Mouse (Mus musculus): ENCODE measurements at regions not wholly inside any gene's neighbourhood (a gene's known extent, or its start where the extent isn't known, plus 50 kb on each side); places are given as distances from the start of the nearest gene placed in this dataset.

DNA sequence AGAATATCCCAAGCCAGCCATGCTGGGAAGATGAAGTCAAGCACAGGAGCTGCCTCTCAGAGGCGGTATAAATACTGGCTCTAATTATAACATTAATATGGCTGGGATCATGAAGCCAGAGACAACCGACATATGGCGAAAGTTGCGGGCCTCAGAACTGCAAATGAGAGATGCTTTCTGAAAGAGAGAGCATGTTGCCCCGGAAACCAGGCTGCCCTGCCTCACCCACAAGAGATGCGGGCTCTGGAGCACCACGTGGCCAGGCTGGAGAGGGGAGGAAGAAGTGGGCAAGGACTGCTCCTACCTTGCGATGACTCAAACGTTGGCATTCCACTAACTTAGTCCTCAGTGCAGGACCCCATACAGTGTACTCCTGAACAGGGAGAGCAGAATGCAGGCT lies 490.5 kb downstream of the Rnf144a start:
- DNase-seq (ENCODE audit: low spot score in 2 of 2), result peak; percentile 19 to 28

DNA sequence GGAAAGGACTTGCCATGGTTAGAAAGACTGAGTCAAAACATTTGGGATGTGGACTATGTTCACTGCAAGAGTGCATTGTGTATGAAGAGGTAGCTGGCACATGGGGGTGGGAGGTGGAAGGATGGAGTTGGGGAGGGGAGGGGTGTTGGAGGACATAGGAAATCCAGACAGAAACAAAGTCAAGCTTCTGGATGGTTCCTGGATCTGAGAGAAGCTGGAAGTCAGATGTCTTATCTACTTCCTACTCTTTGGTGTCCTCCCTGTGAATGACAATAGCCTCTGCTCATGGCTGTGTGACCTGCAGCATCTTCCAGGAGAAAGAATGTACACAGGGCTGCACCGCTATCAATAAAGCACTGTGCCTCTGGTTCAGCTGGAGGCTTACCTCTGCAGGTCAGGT lies 491.3 kb downstream of the Rnf144a start:
- no peak for DNase-seq (ENCODE audit: low spot score in 2 of 2)

DNA sequence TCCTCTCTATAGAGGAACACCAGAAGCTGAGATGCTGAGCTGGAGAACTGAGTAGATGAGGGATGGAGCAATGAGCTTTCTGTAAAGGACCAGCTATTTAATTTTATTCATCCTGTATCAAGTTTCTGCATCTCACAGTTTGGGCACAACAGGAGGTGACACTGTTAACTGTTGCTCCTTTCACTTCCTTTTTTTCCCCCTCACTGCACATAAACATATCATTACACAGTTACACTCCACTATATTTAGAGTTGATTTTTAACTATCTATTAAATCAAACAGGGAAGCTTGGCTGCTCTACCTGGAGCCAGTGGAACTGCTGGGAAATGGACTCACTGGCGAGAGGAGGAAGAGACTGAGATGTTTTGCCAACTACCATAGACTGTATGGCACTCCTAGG lies 509.4 kb downstream of the Rnf144a start:
- DNase-seq (ENCODE audit: low spot score in 2 of 2), result no peak

DNA sequence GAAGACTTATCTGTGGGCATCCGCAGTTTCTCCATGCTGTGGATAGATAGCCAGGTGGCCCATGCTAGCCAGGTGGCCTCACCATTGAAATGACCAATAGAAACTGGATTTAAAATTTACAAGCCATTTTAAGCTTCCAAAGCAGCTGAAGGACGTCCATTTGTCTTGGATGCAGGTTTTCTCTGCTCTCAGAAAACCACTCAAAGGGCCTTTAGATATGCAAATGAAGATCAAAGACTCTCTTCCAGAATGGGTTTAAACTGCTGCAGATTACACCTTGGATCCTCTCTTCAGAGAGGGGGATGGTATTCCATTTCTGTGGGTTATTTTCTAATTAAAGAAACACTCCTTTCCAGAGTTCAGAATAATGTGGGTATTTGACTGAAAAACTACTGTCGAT lies 518.5 kb downstream of the Rnf144a start:
- no peak for DNase-seq (ENCODE audit: low spot score in 2 of 2)

DNA sequence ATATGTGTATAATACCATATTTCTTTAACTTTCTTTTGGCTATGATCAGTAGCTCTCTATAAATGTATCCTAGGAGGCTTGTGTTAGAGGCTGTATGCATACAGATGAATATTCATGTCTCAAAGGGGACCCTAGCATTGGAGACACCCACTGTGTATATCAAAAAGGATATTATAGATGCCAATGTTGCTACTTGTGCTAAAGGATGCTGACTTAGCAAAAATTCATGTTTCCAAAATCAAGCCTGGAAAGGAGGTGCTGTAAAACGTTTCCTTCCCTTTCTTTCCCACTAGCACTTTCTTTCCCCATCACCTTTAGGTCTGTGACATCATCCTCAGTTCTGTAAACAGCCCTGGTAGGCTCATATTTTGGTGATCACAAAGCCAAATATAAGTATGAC lies 519.4 kb downstream of the Rnf144a start:
- no peak for DNase-seq (ENCODE audit: low spot score in 2 of 2)

DNA sequence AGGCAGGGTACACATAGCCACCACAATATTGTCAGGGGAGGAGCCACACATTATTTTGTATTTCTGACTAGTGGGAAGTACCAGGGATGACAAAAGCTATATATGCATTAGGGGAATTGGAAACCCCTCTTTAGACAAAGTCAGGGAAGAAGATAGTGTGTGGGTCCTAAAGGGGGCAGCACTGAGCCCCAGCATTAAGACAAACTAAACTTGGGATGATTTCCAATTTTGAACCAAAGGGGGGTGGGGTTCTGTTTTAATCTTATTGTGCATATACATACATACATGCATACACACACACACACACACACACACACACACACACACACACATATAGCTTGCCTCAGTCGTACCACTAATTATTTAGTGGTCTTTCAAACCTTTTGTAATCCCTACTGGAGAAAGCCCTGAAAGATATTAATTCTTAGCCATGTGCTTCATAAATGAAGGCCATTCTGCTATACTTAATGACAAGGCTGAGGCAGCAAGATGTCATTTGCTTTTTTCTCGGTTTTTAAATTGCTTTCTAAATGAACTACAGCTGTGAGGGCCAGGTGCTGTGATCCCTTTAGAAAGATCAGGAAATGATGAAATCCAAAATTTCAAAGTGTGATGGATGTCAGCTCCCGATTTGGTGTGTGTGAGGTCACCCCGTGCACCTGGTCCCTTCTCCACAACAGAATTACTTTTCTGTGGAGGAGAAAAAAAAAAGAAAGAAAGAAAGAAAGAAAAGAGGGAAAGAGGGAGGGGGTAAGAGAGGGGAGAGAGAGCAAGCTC lies 523.5 kb downstream of the Rnf144a start:
- no peak for DNase-seq (ENCODE audit: low spot score in 2 of 2)

DNA sequence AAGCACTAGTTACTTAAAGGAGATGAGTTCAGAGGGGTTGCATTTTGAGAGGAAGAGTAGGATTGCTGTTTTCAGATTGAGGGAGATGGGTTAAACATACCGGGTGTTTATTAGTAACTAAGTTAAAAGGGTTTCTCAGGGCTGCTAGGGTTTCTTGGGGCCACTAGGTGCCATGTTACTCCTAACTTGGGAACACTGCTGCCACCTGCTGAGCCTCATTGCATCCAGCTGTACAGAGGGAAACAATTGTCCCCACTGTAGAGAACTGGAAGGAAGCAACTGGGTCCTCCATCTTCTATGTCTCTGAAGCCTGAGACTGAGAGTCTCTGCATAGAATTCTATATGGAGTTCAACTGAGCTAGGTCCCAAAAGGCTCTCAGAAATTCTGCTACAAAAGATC lies 524.3 kb downstream of the Rnf144a start:
- no peak for DNase-seq (ENCODE audit: low spot score in 2 of 2)

DNA sequence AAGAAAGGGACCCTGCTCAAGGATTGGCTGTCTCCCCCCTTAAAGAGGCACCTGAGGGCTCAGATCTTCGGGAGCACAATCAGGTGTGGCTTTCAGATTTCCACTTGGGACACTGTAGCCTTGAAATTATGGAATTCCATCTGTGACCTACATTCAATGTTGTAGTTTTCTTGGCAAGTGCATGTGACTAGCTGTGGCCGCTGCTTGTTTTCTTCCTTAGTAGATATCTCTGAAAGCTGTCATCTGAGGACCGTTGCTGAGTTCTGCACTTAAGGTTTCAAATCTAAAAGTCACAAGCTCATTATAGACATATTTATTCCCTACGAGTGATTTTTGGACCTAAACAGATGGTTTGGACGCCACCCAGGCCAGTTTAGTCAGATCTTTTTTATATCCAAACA lies 531.3 kb downstream of the Rnf144a start:
- DNase-seq (ENCODE audit: low spot score in 2 of 2), result peak in 1 of 2 experiments; percentile 42

DNA sequence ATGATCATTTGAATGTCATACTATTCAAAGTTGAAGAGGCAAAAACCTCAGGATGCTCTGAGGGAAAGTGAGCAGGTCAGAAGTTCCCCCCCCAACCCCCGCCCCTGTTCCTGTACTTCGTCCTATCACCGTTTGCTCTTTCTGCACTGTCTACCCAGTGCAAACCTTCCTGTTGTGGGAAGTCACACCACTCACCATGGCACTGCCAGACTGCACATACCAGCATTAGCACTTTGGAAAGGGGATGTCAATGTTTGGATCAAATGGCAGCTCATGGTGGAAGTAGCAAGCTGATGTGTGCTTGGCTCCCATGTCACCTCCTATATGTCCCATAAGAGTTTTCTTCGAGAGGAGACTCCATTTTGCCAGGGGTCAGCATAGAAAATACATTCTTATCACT lies 543.2 kb downstream of the Rnf144a start:
- no peak for DNase-seq (ENCODE audit: low spot score in 2 of 2)

DNA sequence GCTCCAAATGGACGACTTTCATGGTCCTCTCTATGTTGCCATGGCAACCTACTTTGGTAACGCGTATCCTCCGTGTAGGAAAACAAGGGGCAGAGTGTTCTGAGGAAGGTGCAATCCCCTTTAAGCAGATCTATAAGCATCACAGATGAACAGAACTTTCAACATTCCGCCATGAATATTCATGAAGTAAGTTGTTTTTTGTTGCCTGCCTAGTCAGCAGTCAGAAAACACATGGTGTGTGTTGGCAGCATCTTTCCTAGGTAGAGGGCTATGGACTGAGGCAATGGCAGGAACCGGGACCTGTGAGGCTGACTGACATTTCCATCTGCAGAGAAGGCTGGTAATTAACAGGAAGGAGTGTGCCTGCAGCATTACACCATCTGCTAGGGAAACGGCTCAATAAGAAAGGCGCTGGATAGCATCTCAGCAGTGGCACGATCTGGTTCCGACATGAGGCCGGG lies 544.0 kb downstream of the Rnf144a start:
- peak; percentile 73 to 89 for DNase-seq (ENCODE audit: low spot score in 2 of 2)

DNA sequence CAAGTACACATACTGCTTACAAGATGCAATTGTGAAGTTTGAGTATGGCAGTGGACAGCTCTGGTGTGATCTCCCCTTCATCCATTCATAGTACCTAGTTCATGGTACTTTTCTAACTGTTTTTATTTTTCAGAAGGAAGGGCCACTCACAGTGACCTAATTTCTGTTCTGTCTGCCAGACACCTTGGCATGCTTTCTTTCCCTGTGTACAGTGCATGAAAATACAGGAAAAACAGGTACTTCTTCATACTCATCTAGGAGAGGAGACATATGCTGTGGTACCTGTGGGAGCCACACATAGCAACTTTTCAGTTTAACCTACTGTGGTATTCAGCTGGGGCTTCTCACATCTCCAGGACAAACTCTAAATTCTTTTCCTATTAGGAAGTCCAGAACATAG lies 545.2 kb downstream of the Rnf144a start:
- no peak for DNase-seq (ENCODE audit: low spot score in 2 of 2)

DNA sequence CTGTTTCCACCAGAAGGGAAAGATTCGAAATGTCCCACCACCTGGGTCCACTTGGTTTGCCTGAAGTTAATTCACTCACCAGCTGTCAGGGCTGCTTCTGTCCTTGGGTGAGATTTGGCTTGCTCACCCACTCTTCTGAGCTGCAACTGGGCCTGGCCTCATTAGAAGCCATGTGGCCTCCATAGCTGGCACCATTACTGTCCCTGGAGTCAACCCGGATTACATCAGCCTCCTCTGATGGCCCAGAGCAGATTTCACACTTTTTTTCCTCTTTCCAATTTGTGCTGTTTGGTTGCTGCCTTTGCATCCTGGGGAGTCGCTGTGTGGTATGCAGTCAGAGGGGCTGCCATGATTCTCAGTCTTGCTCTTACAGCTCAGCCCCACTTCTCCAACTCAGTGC lies 550.0 kb downstream of the Rnf144a start:
- DNase-seq (ENCODE audit: low spot score in 2 of 2), result peak; percentile 27 to 61

DNA sequence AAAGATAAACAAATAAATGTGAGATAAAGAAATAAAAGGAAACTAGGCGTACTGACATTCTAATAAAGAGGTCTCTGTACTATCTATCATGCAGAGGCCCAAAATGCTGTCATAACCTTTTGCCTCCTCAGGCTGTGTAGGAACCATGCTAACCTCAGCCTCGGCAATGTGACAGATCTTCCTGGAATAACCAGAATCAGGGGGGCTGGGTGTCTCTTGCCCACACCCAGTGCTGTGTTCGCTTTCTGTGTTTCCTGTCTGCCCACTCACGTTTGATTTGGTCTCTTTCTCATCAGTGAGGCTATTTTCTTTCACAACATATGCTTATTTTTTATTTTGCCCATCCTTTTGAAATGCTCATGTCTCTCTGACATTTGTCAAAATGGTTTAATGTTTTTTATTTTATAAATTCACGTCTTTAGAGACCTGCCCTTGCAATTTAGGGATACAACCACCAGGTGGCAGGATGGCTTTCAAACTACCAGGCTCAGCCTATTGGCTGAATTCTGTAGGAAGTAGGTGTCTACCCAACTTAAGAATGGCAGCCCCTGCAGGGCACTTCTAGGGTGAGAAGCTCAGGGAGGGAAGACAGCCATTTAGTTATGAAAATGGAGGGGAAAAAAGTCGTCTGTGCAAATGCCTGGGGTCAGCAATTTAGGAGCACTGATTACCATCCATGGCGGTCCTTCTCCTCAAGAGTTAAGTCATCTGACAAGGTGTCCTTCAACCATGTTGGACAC lies 550.8 kb downstream of the Rnf144a start:
- DNase-seq (ENCODE audit: low spot score in 2 of 2), result peak; percentile 39 to 60

DNA sequence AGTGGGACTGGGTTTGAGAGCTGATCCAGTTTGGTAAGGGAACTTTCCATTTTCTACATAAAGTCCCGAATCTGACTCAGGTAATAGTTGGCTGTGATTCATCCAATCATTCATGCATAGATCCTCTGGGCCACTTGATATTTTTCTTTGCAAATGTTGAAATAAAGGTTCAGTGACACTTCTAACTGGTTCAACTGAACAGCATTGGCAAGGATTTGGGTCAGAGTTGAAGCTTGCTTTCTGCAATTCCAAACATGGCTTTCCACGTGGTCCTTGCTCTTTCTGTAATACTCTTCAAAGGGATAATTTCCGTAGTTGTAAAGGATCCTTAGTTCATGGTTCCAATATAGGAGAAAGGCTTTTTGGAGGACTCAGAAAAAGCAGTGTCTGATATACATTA lies 554.0 kb downstream of the Rnf144a start:
- DNase-seq (ENCODE audit: low spot score in 2 of 2), result no peak

DNA sequence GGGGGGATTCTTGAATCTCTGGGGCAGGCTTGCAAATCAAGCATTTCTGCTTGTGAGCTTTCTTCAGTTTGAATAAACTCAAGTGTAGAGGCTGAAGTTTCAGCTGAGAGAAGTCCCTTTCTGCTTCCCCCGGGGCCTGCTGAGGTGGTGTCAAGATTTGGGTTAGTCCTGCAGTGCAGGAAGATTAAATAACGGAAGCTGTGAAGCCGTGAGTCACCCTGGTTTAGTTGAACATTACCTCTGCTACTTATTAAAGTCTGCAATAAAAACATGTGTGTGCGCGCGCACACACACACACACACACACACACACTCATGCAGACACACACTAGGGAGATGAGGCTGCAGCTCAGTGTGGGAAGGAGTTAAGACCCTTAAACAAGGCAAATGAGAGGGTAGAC lies 556.7 kb downstream of the Rnf144a start:
- no peak for DNase-seq (ENCODE audit: low spot score in 2 of 2)

DNA sequence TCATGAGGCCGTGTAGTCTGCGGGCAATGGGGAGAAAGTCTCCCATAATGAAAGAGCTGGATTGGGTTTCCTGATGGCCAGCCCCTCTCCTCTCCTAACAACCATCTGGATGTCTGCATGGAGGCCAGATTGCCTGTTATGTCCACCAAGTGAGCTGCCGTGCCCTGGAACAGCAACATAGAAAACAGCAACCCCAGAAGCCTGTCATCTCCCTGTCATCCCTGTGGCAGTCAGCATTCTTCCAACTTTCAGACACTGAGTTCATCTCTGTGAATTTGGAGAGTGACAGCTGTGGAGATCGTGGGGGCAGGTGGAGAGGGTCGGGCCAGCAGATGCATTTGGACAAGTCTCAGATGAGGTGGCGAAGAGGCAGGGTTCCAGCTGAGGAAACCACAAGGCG lies 585.0 kb downstream of the Rnf144a start:
- peak in 1 of 2 experiments; percentile 9 for DNase-seq (ENCODE audit: low spot score in 2 of 2)

DNA sequence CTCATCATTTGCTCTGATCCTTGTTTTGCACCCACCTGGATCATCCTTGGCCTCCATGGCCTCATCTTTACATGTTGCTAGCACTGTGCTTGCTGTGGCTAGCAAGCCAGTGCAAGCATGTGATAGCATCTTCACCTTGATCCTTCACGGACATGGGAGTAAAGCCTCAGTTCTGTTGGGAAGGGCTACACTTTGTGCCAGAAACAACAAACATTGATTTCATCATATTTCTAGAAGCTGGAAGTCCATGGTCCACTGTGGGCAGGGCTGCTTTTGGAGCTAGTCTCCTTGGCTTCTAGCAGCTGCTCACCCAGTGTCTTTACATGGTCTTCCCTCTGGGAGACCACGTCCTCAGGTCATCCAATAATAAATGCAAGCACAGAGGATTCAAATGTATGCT lies 587.1 kb downstream of the Rnf144a start:
- no peak for DNase-seq (ENCODE audit: low spot score in 2 of 2)

DNA sequence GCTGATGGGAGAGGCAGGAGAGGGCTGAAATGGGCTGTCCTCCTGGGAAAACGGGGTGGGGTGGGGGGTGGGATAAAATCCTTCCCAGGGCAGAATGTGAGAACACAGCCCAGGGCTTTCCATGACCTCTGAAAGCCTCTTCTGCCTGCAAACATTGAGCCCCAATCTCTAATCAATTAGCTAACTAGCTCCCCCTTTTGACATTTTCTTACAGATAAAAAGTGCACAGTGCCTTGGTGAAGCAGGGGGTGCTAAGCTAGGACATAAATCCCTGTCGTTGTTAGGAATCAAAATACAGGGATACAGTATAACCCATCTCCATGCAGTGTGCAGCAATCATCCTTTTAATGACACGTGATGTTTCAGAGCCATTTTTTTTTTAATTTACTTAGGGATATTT lies 588.1 kb downstream of the Rnf144a start:
- DNase-seq (ENCODE audit: low spot score in 2 of 2), result peak in 1 of 2 experiments; percentile 16

DNA sequence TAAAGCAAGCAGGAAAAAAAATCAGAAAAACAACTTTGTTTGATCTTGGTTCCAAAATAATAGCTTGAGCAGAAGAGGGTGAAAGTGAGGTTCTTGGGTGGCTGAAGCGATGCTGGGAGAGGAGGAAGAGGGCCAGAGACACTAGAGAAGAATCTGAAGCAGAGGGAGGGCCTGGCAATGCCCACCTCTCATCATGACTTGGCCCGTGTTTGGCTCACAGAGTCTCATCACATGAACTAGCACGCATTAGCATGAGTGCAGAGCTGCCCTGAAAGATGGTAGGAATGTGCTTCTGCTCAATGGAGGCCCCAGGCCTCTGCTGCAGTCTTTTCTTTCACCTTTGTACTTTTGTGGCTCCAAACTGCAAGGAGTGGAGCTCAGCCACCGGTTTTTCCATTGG lies 588.6 kb downstream of the Rnf144a start:
- no peak for DNase-seq (ENCODE audit: low spot score in 2 of 2)

DNA sequence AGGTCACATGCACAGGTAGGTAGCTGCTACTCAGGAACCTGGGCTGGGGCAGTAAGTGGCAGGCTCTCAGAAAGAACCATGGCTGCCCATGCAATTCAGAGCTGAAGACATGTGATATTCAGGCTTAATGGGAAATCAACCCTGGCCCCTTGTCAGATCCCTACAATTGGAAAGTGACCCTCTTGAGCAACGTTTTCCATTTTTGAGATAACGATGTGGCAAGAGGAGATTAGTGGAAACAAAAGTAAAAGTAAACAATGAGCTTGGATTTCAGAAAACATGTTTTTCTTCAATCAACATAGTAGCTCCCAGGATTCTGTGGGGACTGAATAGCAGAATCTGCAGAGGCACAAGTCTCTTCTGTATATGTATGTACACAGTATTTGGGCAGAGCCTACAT lies 598.8 kb downstream of the Rnf144a start:
- DNase-seq (ENCODE audit: low spot score in 2 of 2), result no peak

DNA sequence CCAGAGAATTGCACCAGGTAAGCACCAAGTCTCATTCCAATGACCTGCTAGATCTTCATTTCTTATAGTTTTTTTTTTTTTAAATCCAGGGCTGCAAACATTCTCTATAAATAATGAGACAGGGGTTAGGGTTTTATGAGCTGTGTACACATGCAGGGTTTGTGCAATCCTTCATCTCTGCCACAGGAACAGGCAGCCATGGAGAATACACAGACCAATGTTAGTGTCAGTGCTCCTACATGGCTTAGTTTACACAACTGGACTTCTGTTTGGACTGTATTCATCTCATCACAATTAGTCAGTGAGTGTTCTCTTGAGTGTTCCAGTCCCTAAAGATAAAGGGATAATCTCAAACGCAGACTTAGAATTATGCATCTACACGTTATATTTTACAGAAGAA lies 620.0 kb downstream of the Rnf144a start:
- no peak for DNase-seq (ENCODE audit: low spot score in 2 of 2)

DNA sequence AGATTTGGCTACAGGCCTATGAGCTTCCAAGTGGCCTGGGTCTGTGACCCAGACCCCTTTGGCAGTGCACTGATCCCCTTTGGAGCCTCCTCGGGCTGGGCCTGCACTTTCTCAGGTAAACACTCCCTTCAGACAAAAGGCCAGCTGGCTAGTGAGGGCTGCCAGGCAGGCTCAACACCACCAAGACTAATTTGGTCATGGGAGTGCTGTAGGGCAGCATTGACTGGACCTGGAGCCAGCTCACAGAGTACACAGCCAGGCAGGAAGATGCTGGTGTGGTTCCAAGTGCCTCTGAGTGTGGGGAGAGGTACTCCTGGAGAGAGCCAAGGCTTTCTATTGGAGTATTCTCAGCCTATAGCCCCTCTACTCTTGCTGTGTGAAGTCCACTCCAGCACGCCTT lies 620.5 kb downstream of the Rnf144a start:
- no peak for DNase-seq (ENCODE audit: low spot score in 2 of 2)

DNA sequence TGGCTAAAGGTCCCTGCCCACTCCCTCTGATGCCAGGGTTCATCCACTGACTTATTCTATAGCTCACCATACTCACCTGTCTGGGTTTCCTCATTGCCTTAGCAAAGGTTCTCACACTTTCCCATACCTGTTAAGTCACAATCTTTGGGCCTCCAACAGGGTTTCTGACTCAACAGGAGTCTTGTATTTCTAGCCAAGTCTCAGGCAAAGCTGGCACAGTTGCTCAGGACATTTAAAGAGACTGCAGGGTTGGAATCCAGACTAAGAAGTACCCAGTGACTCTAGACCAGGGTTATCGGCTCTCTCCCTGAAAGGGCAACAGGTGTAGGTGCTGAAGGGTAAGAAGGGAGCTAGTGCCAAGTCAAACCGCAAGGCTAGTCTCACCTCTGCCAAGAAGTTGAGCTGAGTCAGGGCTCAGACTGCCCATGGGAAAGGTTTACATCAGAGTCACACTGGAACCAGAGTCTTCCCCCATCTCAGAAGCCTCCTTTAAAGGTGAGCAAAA lies 622.4 kb downstream of the Rnf144a start:
- DNase-seq (ENCODE audit: low spot score in 2 of 2), result no peak
